In genomic region chr17:26601514-26601913, GRCm38 (mm10) we compare ENCODE assay signal across 11 mouse cellular contexts. TPM values are rescaled to one million over a fixed set of nuclear protein-coding genes. Genes with fewer than 3 reads are reported as not detected.
DNase-seq lines count a peak whose midpoint lies in the region; ATAC-seq lines count a peak whose summit lies in the region.
"Had no signal": no experiment of that assay in that cellular context is flagged by ENCODE, and none has a peak within 500 bp of the region (broad histone marks: within the 10 kb centered on the region; RNA-seq: fewer than 3 reads in every experiment).

No protein-coding gene starts in this region.

- no peaks in the 10 kb centered on the region for H3K27me3 ChIP-seq in heart, embryonic 16.5 days (ENCODE audit: control insufficient read depth, insufficient read depth, low read length)
- H3K27me3 ChIP-seq in midbrain, embryonic 12.5 days, result no peaks in the 10 kb centered on the region
- H3K27me3 ChIP-seq in midbrain, embryonic 14.5 days (ENCODE audit: control insufficient read depth, insufficient read depth, low read length), result no peaks in the 10 kb centered on the region
- H3K27me3 ChIP-seq in liver, embryonic 12.5 days (replicated peaks), result no peaks in the 10 kb centered on the region
- no peaks in the 10 kb centered on the region for H3K27me3 ChIP-seq in stomach, embryonic 16.5 days (ENCODE audit: control insufficient read depth, insufficient read depth, low read length)

- H3K9me3 ChIP-seq in heart, embryonic 16.5 days (replicated peaks; ENCODE audit: control insufficient read depth, low read length), result no peaks in the 10 kb centered on the region
- H3K9me3 ChIP-seq in midbrain, embryonic 12.5 days, result no peaks in the 10 kb centered on the region
- no peaks in the 10 kb centered on the region for H3K9me3 ChIP-seq in midbrain, embryonic 14.5 days (ENCODE audit: control insufficient read depth, low read length)
- H3K9me3 ChIP-seq in liver, embryonic 12.5 days (replicated peaks), result no peaks in the 10 kb centered on the region
- H3K9me3 ChIP-seq in stomach, embryonic 16.5 days (replicated peaks; ENCODE audit: control insufficient read depth, low read length), result no peaks in the 10 kb centered on the region

- no peaks in the 10 kb centered on the region for H3K36me3 ChIP-seq in heart, embryonic 16.5 days (ENCODE audit: control insufficient read depth, insufficient read depth)
- H3K36me3 ChIP-seq in midbrain, embryonic 12.5 days, result peaks cover 7% of the 10 kb centered on the region
- peaks cover 3% of the 10 kb centered on the region; the same call in 1 of the 2 replicates for H3K36me3 ChIP-seq in midbrain, embryonic 14.5 days (ENCODE audit: control insufficient read depth, insufficient read depth, low read length)
- peaks cover 8% of the 10 kb centered on the region; the same call in 1 of the 2 replicates for H3K36me3 ChIP-seq in liver, embryonic 12.5 days
- no peaks in the 10 kb centered on the region for H3K36me3 ChIP-seq in stomach, embryonic 16.5 days (ENCODE audit: control insufficient read depth, insufficient read depth, low read length)

- intact Hi-C loops in heart, postnatal 36 days (cut with DNase I), result no loop called here
- intact Hi-C loops in left cerebral cortex, postnatal 14 days (cut with DNase I), result no loop called here

- no peak for DNase-seq in heart, postnatal 36 days
- DNase-seq in midbrain, embryonic 14.5 days, result no peak
- DNase-seq in left cerebral cortex, postnatal 14 days (ENCODE audit: low spot score in 2 of 2), result no peak
- no peak for DNase-seq in ovary, postnatal 14 days (ENCODE audit: low spot score)
- DNase-seq: kidney, postnatal 25 days; right cerebral cortex, postnatal 4 days had no signal

- peak overlapping the region; percentile 54 for H3K9ac ChIP-seq in heart, embryonic 16.5 days (ENCODE audit: low read length)
- H3K9ac ChIP-seq in midbrain, embryonic 12.5 days (replicated peaks), result no peak overlapping the region
- no peak overlapping the region for H3K9ac ChIP-seq in midbrain, embryonic 14.5 days (replicated peaks; ENCODE audit: low read length)
- H3K9ac ChIP-seq in liver, embryonic 12.5 days, result peak overlapping the region; percentile 5; the same call in 1 of the 2 replicates
- H3K9ac ChIP-seq in stomach, embryonic 16.5 days (ENCODE audit: low read length), result peak overlapping the region; percentile 28; the same call in 1 of the 2 replicates

- H3K27ac ChIP-seq in heart, embryonic 16.5 days (ENCODE audit: low read length), result peak overlapping the region; percentile 85
- 0 out of 2 replicates have a peak overlapping the region, but pooled peaks have one; percentile 25 for H3K27ac ChIP-seq in midbrain, embryonic 12.5 days (replicated peaks)
- H3K27ac ChIP-seq in midbrain, embryonic 14.5 days (replicated peaks; ENCODE audit: low read depth, low read length), result no peak overlapping the region
- H3K27ac ChIP-seq in liver, embryonic 12.5 days, result peak overlapping the region; percentile 78
- H3K27ac ChIP-seq in stomach, embryonic 16.5 days (ENCODE audit: low read length), result peak overlapping the region; percentile 43; the same call in 1 of the 2 replicates

- no peak for ATAC-seq in heart, embryonic 16.5 days (replicated peaks; ENCODE audit: extremely low read depth, insufficient read depth, low FRiP score)
- no peak for ATAC-seq in midbrain, embryonic 12.5 days (ENCODE audit: low FRiP score, low read depth)
- ATAC-seq in midbrain, embryonic 14.5 days (ENCODE audit: low FRiP score, low TSS enrichment), result no peak
- ATAC-seq in liver, embryonic 12.5 days, result no peak
- ATAC-seq in stomach, embryonic 16.5 days (ENCODE audit: insufficient read depth, low FRiP score), result no peak
- ATAC-seq: CD4-positive, CD25-positive, alpha-beta regulatory T cell, adult 4 months had no signal

- H3K4me2 ChIP-seq in heart, embryonic 16.5 days (ENCODE audit: low read depth, low read length), result no peak overlapping the region
- no peak overlapping the region for H3K4me2 ChIP-seq in midbrain, embryonic 12.5 days (replicated peaks)
- no peak overlapping the region for H3K4me2 ChIP-seq in midbrain, embryonic 14.5 days (ENCODE audit: low read length)
- H3K4me2 ChIP-seq in liver, embryonic 12.5 days, result peak overlapping the region; percentile 37; the same call in 1 of the 2 replicates
- H3K4me2 ChIP-seq in stomach, embryonic 16.5 days (ENCODE audit: low read depth, low read length), result no peak overlapping the region

- H3K4me1 ChIP-seq in heart, embryonic 16.5 days (ENCODE audit: control insufficient read depth, insufficient read depth, low read length), result peaks cover 40% of the 10 kb centered on the region
- H3K4me1 ChIP-seq in midbrain, embryonic 12.5 days, result peaks cover 19% of the 10 kb centered on the region
- H3K4me1 ChIP-seq in midbrain, embryonic 14.5 days (ENCODE audit: control insufficient read depth, insufficient read depth, low read length), result peaks cover 9% of the 10 kb centered on the region
- peaks cover 50% of the 10 kb centered on the region for H3K4me1 ChIP-seq in liver, embryonic 12.5 days
- peaks cover 20% of the 10 kb centered on the region for H3K4me1 ChIP-seq in stomach, embryonic 16.5 days (ENCODE audit: control insufficient read depth, insufficient read depth, low read length)

- H3K4me3 ChIP-seq in heart, embryonic 16.5 days (ENCODE audit: low read length), result no peak overlapping the region
- no peak overlapping the region for H3K4me3 ChIP-seq in midbrain, embryonic 12.5 days
- H3K4me3 ChIP-seq in midbrain, embryonic 14.5 days (replicated peaks; ENCODE audit: low read depth, low read length), result no peak overlapping the region
- H3K4me3 ChIP-seq in liver, embryonic 12.5 days, result no peak overlapping the region
- H3K4me3 ChIP-seq in stomach, embryonic 16.5 days (replicated peaks; ENCODE audit: low read length), result no peak overlapping the region

- 64% methylated on average over 6 of the region's 6 CpGs for WGBS in heart, embryonic 16.5 days
- 78% methylated on average over 6 of the region's 6 CpGs for WGBS in midbrain, embryonic 12.5 days
- WGBS in midbrain, embryonic 14.5 days, result 76% methylated on average over 6 of the region's 6 CpGs
- WGBS in liver, embryonic 12.5 days (ENCODE audit: insufficient replicate concordance), result 71% methylated on average over 6 of the region's 6 CpGs
- 65% methylated on average over 6 of the region's 6 CpGs for WGBS in stomach, embryonic 16.5 days

RNA-seq across cellular contexts. Expression of gene Dusp1, which starts 39.6 kb away (rescaled TPM):
- 35.5 and 35.7 TPM in 2 replicates for polyA plus RNA-seq in heart, embryonic 16.5 days (2015; fragmentation: Nextera tagmentation; extraction: Ambion mirVana)
- 100 to 1,000 TPM in 1 of 2 experiments, 10 to 100 TPM in 1; 49.6 to 105 TPM for total RNA-seq in heart, postnatal 36 days (2021)
- polyA plus RNA-seq in midbrain, embryonic 12.5 days (2016; fragmentation: Nextera tagmentation; extraction: Ambion mirVana), result 35.4 and 37.5 TPM in 2 replicates
- 44.2 and 45.8 TPM in 2 replicates for polyA plus RNA-seq in midbrain, embryonic 14.5 days (2014; fragmentation: Nextera tagmentation; extraction: Ambion mirVana)
- 28.6 and 28.7 TPM in 2 replicates for polyA plus RNA-seq in liver, embryonic 12.5 days (2016; fragmentation: Nextera tagmentation; extraction: Ambion mirVana)
- polyA plus RNA-seq in stomach, embryonic 16.5 days (2015; fragmentation: Nextera tagmentation; extraction: Ambion mirVana), result 18.3 and 20.4 TPM in 2 replicates
- 10 to 100 TPM; 28.4 to 33.2 TPM for total RNA-seq in left cerebral cortex, postnatal 14 days (2021)

RNA-seq across cellular contexts. Expression of gene Ergic1, which starts 40.2 kb away (rescaled TPM):
- 82.7 and 84.9 TPM in 2 replicates for polyA plus RNA-seq in heart, embryonic 16.5 days (2015; fragmentation: Nextera tagmentation; extraction: Ambion mirVana)
- total RNA-seq in heart, postnatal 36 days (2021), result 10 to 100 TPM; 47.5 to 56.2 TPM
- polyA plus RNA-seq in midbrain, embryonic 12.5 days (2016; fragmentation: Nextera tagmentation; extraction: Ambion mirVana), result 89.6 and 92.4 TPM in 2 replicates
- 117 and 129 TPM in 2 replicates for polyA plus RNA-seq in midbrain, embryonic 14.5 days (2014; fragmentation: Nextera tagmentation; extraction: Ambion mirVana)
- polyA plus RNA-seq in liver, embryonic 12.5 days (2016; fragmentation: Nextera tagmentation; extraction: Ambion mirVana), result 44.6 and 45.7 TPM in 2 replicates
- polyA plus RNA-seq in stomach, embryonic 16.5 days (2015; fragmentation: Nextera tagmentation; extraction: Ambion mirVana), result 111 and 116 TPM in 2 replicates
- 100 to 1,000 TPM; 180 to 195 TPM for total RNA-seq in left cerebral cortex, postnatal 14 days (2021)

Comparison
In these comparisons a context has a peak if more than half of its experiments do, and no peak if none do; other contexts are left out.
1. H3K9ac ChIP-seq: peak in heart, embryonic 16.5 days (single experiment), liver, embryonic 12.5 days (single experiment) and stomach, embryonic 16.5 days (single experiment); none in midbrain, embryonic 12.5 days (single experiment) and midbrain, embryonic 14.5 days (single experiment).